Mouse (Mus musculus) midbrain, embryonic 16.5 days (tissue): ENCODE measurements at regions not wholly inside any gene's neighbourhood (a gene's known extent, or its start where the extent isn't known, plus 50 kb on each side); places are given as distances from the start of the nearest gene placed in this dataset.

Source experiments
- ATAC-seq: fragments of 200-750 bp; cut with Nextera tagmentation; 2 replicates; pipeline ENCODE4 v1.8.0; 2017; ENCODE audit warnings: moderate TSS enrichment
- H3K27ac ChIP-seq: fragments of 300-500 bp; sonication (generic); 2 replicates; pipeline ENCODE4 v1.5.1; 2014; ENCODE audit warnings: mild to moderate bottlenecking, low read length, mixed read lengths
- H3K27me3 ChIP-seq: fragments of 300-500 bp; sonication (generic); 2 replicates; pipeline ENCODE4 v1.6.1; 2014; ENCODE audit warnings: low read depth, low read length, mixed read lengths; ENCODE audit not compliant: control insufficient read depth, insufficient read depth
- H3K36me3 ChIP-seq: fragments of 300-500 bp; sonication (generic); 2 replicates; pipeline ENCODE4 v1.6.1; 2014; ENCODE audit warnings: mild to moderate bottlenecking, low read length, moderate library complexity, mixed read lengths; ENCODE audit not compliant: control insufficient read depth, insufficient read depth
- H3K4me1 ChIP-seq: fragments of 300-500 bp; sonication (generic); 2 replicates; pipeline ENCODE4 v1.6.1; 2014; ENCODE audit warnings: mild to moderate bottlenecking, low read length, mixed read lengths; ENCODE audit not compliant: control insufficient read depth, insufficient read depth
- H3K4me2 ChIP-seq: fragments of 300-500 bp; sonication (generic); 2 replicates; pipeline ENCODE4 v1.6.1; 2014; ENCODE audit warnings: mild to moderate bottlenecking, low read length, mixed read lengths
- H3K4me3 ChIP-seq: fragments of 300-500 bp; sonication (generic); 2 replicates; pipeline ENCODE4 v1.5.1; 2014; ENCODE audit warnings: low read depth, mild to moderate bottlenecking, low read length, moderate library complexity, mixed read lengths
- H3K9ac ChIP-seq: fragments of 300-500 bp; sonication (generic); 2 replicates; pipeline ENCODE4 v1.6.1; 2014; ENCODE audit warnings: low read depth, low read length, mixed read lengths
- H3K9me3 ChIP-seq: fragments of 300-500 bp; sonication (generic); replicated peaks from 2 replicates; pipeline ENCODE4 v1.6.1; 2014; ENCODE audit warnings: mild to moderate bottlenecking, low read length, mixed read lengths; ENCODE audit not compliant: control insufficient read depth, poor library complexity, severe bottlenecking
- WGBS: fragments of 180-500 bp; shearing (Covaris S2); extraction: QIAGEN DNeasy Blood & Tissue Kit; methylation state at CpG from one replicate; pipeline ENCODE4 v1.1.7; 2014; 5-methylcytosine and 5-hydroxymethylcytosine counted together

GRCm38 (mm10) chr15:57061502-57061901 lies 415.9 kb downstream of the Slc22a22 start:
- Histone ChIP-seq H3K36me3 (no peaks in the 10 kb centered on the region), H3K27me3 (no peaks in the 10 kb centered on the region), H3K4me1 (no peaks in the 10 kb centered on the region), H3K9me3 (no peaks in the 10 kb centered on the region), H3K27ac (no peak overlapping the region), H3K4me3 (no peak overlapping the region), H3K4me2 (no peak overlapping the region), H3K9ac (no peak overlapping the region)
- ATAC-seq = no peak
- 81% methylated on average over 2 of the region's 2 CpGs for WGBS

- ATAC-seq = no peak
- Histone ChIP-seq H3K4me2 (no peak overlapping the region), H3K4me3 (no peak overlapping the region), H3K4me1 (no peaks in the 10 kb centered on the region), H3K9me3 (no peaks in the 10 kb centered on the region), H3K27ac (no peak overlapping the region), H3K36me3 (no peaks in the 10 kb centered on the region), H3K9ac (no peak overlapping the region), H3K27me3 (no peaks in the 10 kb centered on the region)
- 93% methylated on average over 1 of the region's 1 CpGs for WGBS
These were observed 417.8 kb downstream of the Slc22a22 start for GRCm38 (mm10) chr15:57059550-57060195.

- 81% methylated on average over 1 of the region's 1 CpGs for WGBS
- Histone ChIP-seq H3K4me3 (no peak overlapping the region), H3K9me3 (no peaks in the 10 kb centered on the region), H3K36me3 (no peaks in the 10 kb centered on the region), H3K9ac (no peak overlapping the region), H3K27ac (no peak overlapping the region), H3K4me2 (no peak overlapping the region), H3K4me1 (no peaks in the 10 kb centered on the region), H3K27me3 (no peaks in the 10 kb centered on the region)
- no peak for ATAC-seq
These were observed 425.1 kb downstream of the Slc22a22 start for GRCm38 (mm10) chr15:57052287-57052686.

- Histone ChIP-seq H3K27me3 (no peaks in the 10 kb centered on the region), H3K4me2 (no peak overlapping the region), H3K36me3 (no peaks in the 10 kb centered on the region), H3K27ac (no peak overlapping the region), H3K4me3 (no peak overlapping the region), H3K9ac (no peak overlapping the region), H3K4me1 (no peaks in the 10 kb centered on the region), H3K9me3 (no peaks in the 10 kb centered on the region)
- no peak for ATAC-seq
- WGBS = 92% methylated on average over 4 of the region's 4 CpGs
These were observed 440.4 kb downstream of the Slc22a22 start for GRCm38 (mm10) chr15:57036806-57037566.

- Histone ChIP-seq H3K4me3 (no peak overlapping the region), H3K9me3 (no peaks in the 10 kb centered on the region), H3K4me2 (no peak overlapping the region), H3K36me3 (no peaks in the 10 kb centered on the region), H3K4me1 (no peaks in the 10 kb centered on the region), H3K27me3 (no peaks in the 10 kb centered on the region), H3K27ac (no peak overlapping the region), H3K9ac (no peak overlapping the region)
- no peak for ATAC-seq
- 76% methylated on average over 1 of the region's 1 CpGs for WGBS
These were observed 444.4 kb downstream of the Slc22a22 start for GRCm38 (mm10) chr15:57033012-57033411.
